Mouse (Mus musculus) hindbrain, embryonic 13.5 days (tissue): ENCODE results near the gene Angel2. TPM values are rescaled to one million over a fixed set of nuclear protein-coding genes. Genes with fewer than 3 reads are reported as not detected.

Experiments used
- ATAC-seq: fragments of 200-750 bp; cut with Nextera tagmentation; 2 replicates; pipeline ENCODE4 v1.8.0; 2017; ENCODE audit warnings: moderate TSS enrichment; ENCODE audit not compliant: low FRiP score
- H3K27ac ChIP-seq: fragments of 300-500 bp; sonication (generic); 2 replicates; pipeline ENCODE4 v1.5.1; 2015; ENCODE audit warnings: inconsistent platforms, mild to moderate bottlenecking, moderate library complexity
- H3K27me3 ChIP-seq: fragments of 300-500 bp; sonication (generic); 2 replicates; pipeline ENCODE4 v1.6.1; 2015; ENCODE audit warnings: mild to moderate bottlenecking, inconsistent platforms
- H3K36me3 ChIP-seq: fragments of 300-500 bp; sonication (generic); 2 replicates; pipeline ENCODE4 v1.6.1; 2015; ENCODE audit warnings: mild to moderate bottlenecking, inconsistent platforms
- H3K4me1 ChIP-seq: fragments of 300-500 bp; sonication (generic); replicated peaks from 2 replicates; pipeline ENCODE4 v1.6.1; 2015; ENCODE audit warnings: inconsistent platforms
- H3K4me2 ChIP-seq: fragments of 300-500 bp; sonication (generic); 2 replicates; pipeline ENCODE4 v1.6.1; 2015; ENCODE audit warnings: inconsistent platforms, mild to moderate bottlenecking, moderate library complexity
- H3K4me3 ChIP-seq: fragments of 300-500 bp; sonication (generic); 2 replicates; pipeline ENCODE4 v1.5.1; 2015; ENCODE audit warnings: mild to moderate bottlenecking, inconsistent platforms
- H3K9ac ChIP-seq: fragments of 300-500 bp; sonication (generic); 2 replicates; pipeline ENCODE4 v1.6.1; 2015; ENCODE audit warnings: mild to moderate bottlenecking, inconsistent platforms
- H3K9me3 ChIP-seq: fragments of 300-500 bp; sonication (generic); 2 replicates; pipeline ENCODE4 v1.6.1; 2016; ENCODE audit warnings: inconsistent platforms
- WGBS: fragments of 180-500 bp; shearing (Covaris S2); methylation state at CpG from one replicate; pipeline ENCODE4 v1.1.7; 2015; 5-methylcytosine and 5-hydroxymethylcytosine counted together
- polyA plus RNA-seq: library from polyadenylated mRNA; unstranded; fragments of >200 nt; fragmentation: Nextera tagmentation; extraction: Ambion mirVana; gene quantifications from 2 replicates; pipeline ENCODE4 v1.2.1, GENCODE M21; 2015

Gene Angel2
- polyA plus RNA-seq, 1 experiment from 2014 or later: 57.0 TPM

DNA sequence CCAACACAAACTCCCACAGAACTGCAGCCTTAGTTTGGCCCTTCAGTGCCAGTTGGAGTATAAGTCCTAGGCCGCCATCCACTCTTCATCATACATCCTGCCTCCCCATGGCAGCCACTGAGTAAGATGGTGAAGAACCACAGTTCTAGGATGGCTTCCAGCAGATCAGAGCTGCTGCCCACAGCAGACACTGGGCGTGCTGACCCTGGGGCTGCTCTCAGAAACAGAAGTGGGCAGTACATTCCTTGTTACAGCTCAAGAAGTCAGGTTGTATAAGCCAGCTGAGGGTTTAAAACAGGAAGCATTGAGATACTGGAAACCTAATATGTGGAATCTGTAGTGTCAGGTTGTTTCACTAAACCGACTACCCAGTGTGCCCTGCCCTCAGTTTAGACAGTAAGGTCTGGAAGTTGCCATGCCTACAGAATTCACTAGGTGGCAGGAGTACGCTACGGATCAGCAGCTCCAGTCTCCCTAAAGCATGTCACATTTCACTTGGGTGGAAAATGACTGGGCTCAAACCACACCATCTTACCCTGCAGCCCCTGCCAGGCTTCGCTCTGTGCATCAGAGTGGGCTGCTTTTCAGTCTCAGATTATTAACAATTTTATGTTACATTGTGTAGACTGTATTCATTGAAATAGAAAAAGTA is 19.3 kb downstream of the Angel2 start:
- Histone ChIP-seq H3K4me1 (no peaks in the 10 kb centered on the region), H3K9me3 (no peaks in the 10 kb centered on the region), H3K4me3 (no peak overlapping the region), H3K36me3 (peaks cover 92% of the 10 kb centered on the region), H3K4me2 (no peak overlapping the region), H3K27ac (no peak overlapping the region), H3K27me3 (no peaks in the 10 kb centered on the region), H3K9ac (no peak overlapping the region)
- peak; percentile 80 for ATAC-seq
- WGBS: 56% methylated on average over 6 of the region's 6 CpGs

DNA sequence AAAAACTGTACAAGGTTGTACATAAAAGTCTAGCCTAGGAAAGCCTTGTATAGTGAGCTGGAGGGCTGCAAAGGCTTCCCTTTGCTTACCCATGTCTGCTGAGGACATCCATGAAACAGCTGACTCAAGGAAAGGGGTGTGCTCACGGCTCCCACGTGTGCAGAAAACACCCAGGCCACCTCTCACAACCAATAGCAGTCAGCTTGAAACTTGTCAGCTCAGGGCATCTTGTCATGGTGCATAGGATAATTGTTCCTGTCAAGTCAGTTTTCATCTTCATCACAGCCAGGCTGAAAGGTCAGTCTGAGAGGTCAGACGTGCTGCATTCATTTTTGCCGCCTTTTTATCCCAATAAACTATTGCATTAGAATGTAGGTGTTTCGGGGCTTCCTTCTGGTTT is 23.1 kb downstream of the Angel2 start:
- WGBS: 89% methylated on average over 5 of the region's 5 CpGs
- Histone ChIP-seq H3K9me3 (no peaks in the 10 kb centered on the region), H3K4me2 (no peak overlapping the region), H3K4me1 (no peaks in the 10 kb centered on the region), H3K36me3 (peaks cover 90% of the 10 kb centered on the region), H3K4me3 (no peak overlapping the region), H3K27ac (no peak overlapping the region), H3K27me3 (no peaks in the 10 kb centered on the region), H3K9ac (no peak overlapping the region)
- ATAC-seq: no peak

DNA sequence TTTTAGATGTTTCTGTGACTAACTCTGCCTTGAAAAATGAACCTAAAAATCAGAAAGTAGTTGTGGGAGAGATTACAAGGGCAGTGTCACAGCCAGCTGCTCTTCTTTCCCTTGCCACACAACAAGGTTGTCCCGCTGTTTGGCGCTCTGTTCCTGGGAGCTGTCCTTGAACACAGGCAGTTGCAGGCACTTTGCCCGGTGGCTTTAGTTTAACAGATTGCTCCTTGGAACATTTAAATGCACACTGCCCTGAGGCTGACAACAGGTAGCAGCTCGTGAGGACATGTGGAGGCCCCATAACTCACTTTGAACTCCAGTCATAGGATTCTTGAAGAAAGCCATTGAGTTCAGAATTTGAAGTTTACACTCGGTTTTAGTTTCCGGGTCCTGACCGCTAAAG is 23.5 kb downstream of the Angel2 start:
- ATAC-seq: no peak
- Histone ChIP-seq H3K9ac (no peak overlapping the region), H3K9me3 (no peaks in the 10 kb centered on the region), H3K36me3 (peaks cover 90% of the 10 kb centered on the region), H3K4me1 (no peaks in the 10 kb centered on the region), H3K4me3 (no peak overlapping the region), H3K27ac (no peak overlapping the region), H3K4me2 (no peak overlapping the region), H3K27me3 (no peaks in the 10 kb centered on the region)
- 93% methylated on average over 7 of the region's 7 CpGs for WGBS

DNA sequence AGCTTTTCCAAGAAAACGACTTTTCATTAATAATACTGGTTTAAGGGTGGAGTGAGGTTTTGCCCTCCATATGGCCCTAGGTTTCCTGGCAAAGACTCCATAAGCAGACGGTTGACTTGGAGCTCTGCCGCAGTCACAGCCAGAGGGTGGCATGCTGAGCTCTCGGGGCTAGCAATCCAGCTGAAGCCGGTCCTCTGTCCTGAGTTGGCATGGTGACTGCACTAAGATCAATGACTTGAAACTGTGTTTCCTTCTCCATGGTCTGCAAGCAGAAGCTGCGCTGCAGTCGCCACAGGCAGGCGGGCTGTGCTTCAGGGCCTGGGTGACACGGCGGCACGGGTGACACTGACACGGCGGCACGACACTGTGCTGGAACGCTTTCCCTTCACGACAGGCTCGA is 23.9 kb downstream of the Angel2 start:
- H3K4me3 ChIP-seq: no peak overlapping the region
- H3K4me2 ChIP-seq: no peak overlapping the region
- WGBS: 87% methylated on average over 17 of the region's 17 CpGs
- no peak overlapping the region for H3K9ac ChIP-seq
- no peak overlapping the region for H3K27ac ChIP-seq
- H3K4me1 ChIP-seq: no peaks in the 10 kb centered on the region
- peaks cover 90% of the 10 kb centered on the region for H3K36me3 ChIP-seq
- no peaks in the 10 kb centered on the region for H3K27me3 ChIP-seq
- no peak for ATAC-seq
- no peaks in the 10 kb centered on the region for H3K9me3 ChIP-seq

DNA sequence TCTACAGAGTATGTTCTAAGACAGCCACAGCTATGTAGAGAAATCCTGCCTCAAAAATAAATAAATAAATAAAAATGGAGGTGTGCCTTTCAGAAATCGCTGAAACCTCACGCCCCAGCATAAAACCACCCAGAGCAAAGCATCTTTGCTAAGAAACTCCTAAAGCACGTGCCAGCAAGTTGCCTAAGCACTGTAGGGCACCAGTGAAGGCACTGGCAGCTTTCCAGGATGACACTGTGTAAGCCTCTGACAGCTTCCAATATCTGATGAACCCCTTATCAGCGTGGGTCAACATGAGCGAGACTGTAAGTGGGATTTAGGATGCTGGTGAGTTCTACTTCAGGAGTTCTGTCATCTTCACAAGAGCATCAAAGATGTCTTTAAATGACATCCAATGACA is 26.1 kb downstream of the Angel2 start:
- Histone ChIP-seq H3K4me2 (no peak overlapping the region), H3K9me3 (no peaks in the 10 kb centered on the region), H3K4me3 (no peak overlapping the region), H3K36me3 (peaks cover 97% of the 10 kb centered on the region), H3K27ac (no peak overlapping the region), H3K4me1 (no peaks in the 10 kb centered on the region), H3K9ac (no peak overlapping the region), H3K27me3 (no peaks in the 10 kb centered on the region)
- ATAC-seq: no peak
- WGBS: 89% methylated on average over 5 of the region's 5 CpGs

DNA sequence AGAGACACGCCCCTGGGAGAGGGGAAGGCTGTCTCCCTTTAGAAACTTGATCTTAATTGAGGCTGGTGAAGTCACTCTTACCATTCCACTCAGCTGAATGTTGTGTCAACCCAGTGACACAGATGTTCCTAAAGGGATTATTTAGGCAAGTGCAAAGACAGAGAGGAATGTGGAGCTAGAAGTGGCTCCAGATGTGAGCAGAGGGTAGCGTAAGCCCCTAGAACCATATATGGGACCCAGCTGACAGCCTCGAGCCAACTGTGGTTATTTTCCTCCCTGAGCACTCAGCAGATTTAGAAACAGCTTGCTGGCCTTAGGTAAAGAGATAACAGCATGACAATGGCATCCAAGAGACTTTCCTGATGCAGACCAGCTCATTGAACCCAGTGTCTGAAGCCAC is 28.1 kb downstream of the Angel2 start:
- ATAC-seq: no peak
- WGBS: 86% methylated on average over 3 of the region's 3 CpGs
- peaks cover 99% of the 10 kb centered on the region for H3K36me3 ChIP-seq

DNA sequence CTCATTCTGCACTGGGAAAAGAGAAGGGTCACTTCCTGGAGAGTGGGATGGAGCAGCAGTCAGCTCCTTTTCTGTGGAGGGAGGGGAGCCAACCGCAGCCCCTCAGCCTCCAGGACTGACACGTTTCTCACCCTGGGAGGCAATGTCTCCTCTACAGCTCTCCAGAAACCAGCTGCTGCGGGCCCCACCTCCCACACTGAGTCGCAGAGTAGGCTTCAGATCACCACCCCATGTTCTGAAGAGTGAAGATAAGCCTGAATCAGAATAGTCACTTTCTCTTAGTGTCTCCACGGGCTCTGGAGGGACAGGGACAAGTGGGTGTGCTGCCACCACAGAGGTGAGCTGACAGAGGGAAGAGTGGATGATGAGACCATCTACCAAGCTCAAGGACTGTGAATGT is 33.9 kb downstream of the Angel2 start:
- Histone ChIP-seq H3K27me3 (no peaks in the 10 kb centered on the region), H3K4me2 (no peak overlapping the region), H3K4me3 (no peak overlapping the region), H3K9ac (no peak overlapping the region), H3K27ac (no peak overlapping the region; the same call in 1 of the 2 replicates), H3K4me1 (no peaks in the 10 kb centered on the region), H3K9me3 (no peaks in the 10 kb centered on the region), H3K36me3 (peaks cover 98% of the 10 kb centered on the region)
- 91% methylated on average over 5 of the region's 5 CpGs for WGBS
- ATAC-seq: no peak

More for the DNA sequence above, 28.1 kb downstream of the Angel2 start:
- Histone ChIP-seq H3K9ac (no peak overlapping the region), H3K9me3 (no peaks in the 10 kb centered on the region), H3K4me2 (no peak overlapping the region), H3K4me1 (no peaks in the 10 kb centered on the region), H3K27ac (no peak overlapping the region), H3K27me3 (no peaks in the 10 kb centered on the region), H3K4me3 (no peak overlapping the region)

DNA sequence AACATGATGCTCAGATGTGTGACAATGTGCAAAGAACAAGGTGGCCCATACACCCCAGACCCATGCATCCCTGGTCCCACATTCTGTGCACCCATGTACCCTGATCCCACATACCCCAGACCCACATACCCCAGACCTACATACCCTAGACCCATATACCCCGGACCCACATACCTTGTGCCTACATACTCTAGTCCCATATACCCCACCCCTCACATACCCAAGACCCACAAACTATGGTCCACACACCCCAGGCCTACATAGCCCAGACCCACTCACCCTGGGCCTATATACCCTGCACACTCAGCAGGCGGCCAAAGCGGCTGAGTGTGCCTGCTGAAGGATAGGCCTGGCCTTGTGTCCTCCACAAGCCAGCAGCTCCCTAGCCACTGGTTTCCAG is 37.8 kb downstream of the Angel2 start:
- 95% methylated on average over 3 of the region's 3 CpGs for WGBS
- Histone ChIP-seq H3K27ac (no peak overlapping the region), H3K27me3 (no peaks in the 10 kb centered on the region), H3K4me3 (no peak overlapping the region), H3K4me2 (no peak overlapping the region), H3K9me3 (no peaks in the 10 kb centered on the region), H3K36me3 (peaks cover 98% of the 10 kb centered on the region), H3K9ac (no peak overlapping the region), H3K4me1 (no peaks in the 10 kb centered on the region)
- ATAC-seq: no peak

DNA sequence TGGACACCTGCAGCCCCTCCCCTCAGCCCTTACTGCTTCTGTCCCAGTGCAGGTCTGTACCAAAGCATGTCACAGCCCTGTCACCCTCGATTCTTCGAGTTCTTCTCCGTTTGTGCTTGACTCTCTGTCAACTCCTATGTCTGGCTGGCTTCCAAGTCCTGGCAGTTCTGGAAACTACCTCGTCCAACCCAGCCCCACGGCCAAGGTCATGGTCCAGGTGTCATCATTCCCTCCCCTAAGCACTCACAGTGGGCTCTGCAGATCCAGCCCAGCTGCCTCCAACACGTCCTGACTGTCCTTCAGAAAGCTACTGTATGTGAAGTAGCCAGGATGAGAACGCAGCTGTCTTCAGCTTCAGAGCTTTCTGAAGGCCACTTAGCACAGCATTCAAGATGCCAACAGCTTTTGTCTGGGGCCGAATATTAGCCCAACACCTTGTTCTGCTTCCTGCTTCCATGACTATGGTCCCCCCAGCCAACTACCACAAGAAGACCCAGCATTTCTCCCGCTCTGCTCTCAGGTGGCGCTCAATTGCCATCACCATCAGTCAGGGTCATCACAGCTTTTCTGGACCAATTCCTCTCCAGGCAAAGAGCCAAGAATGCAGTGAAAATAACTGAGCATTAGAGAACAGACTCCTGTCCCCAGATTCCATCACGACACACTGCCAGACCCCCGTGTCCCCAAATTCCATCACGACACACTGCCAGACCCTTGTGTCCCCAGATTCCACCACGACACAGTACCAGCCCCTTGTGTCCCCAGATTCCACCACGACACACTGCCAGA is 40.3 kb downstream of the Angel2 start:
- ATAC-seq: no peak
- Histone ChIP-seq H3K27ac (no peak overlapping the region), H3K27me3 (no peaks in the 10 kb centered on the region), H3K4me2 (no peak overlapping the region), H3K9ac (no peak overlapping the region), H3K4me1 (no peaks in the 10 kb centered on the region), H3K4me3 (no peak overlapping the region), H3K36me3 (peaks cover 98% of the 10 kb centered on the region), H3K9me3 (no peaks in the 10 kb centered on the region)
- 91% methylated on average over 15 of the region's 15 CpGs for WGBS

DNA sequence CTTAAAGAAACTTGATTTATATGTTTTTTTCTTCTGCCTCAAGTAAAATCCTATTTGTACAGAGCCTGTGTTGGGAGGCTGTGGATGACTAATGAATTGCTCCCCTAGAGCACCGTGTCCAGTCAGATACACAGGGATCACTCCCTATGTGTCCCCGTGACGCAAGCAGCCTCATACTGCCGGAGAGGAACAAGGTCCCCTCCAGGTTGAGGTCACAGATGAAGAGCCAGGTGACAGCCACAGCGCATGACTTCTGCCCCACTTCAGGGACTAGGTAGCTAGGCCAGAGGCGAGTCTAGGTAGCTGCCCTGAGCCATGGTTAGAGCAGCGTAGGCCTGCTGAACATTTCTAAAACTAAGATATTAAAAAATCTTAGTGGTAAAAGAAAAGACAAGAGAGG is 43.1 kb downstream of the Angel2 start:
- no peak overlapping the region for H3K27ac ChIP-seq
- no peaks in the 10 kb centered on the region for H3K27me3 ChIP-seq
- peaks cover 96% of the 10 kb centered on the region for H3K36me3 ChIP-seq
- H3K4me3 ChIP-seq: no peak overlapping the region
- peaks cover 10% of the 10 kb centered on the region for H3K4me1 ChIP-seq
- no peaks in the 10 kb centered on the region for H3K9me3 ChIP-seq
- WGBS: 94% methylated on average over 7 of the region's 7 CpGs
- no peak overlapping the region for H3K9ac ChIP-seq
- no peak for ATAC-seq
- no peak overlapping the region for H3K4me2 ChIP-seq

DNA sequence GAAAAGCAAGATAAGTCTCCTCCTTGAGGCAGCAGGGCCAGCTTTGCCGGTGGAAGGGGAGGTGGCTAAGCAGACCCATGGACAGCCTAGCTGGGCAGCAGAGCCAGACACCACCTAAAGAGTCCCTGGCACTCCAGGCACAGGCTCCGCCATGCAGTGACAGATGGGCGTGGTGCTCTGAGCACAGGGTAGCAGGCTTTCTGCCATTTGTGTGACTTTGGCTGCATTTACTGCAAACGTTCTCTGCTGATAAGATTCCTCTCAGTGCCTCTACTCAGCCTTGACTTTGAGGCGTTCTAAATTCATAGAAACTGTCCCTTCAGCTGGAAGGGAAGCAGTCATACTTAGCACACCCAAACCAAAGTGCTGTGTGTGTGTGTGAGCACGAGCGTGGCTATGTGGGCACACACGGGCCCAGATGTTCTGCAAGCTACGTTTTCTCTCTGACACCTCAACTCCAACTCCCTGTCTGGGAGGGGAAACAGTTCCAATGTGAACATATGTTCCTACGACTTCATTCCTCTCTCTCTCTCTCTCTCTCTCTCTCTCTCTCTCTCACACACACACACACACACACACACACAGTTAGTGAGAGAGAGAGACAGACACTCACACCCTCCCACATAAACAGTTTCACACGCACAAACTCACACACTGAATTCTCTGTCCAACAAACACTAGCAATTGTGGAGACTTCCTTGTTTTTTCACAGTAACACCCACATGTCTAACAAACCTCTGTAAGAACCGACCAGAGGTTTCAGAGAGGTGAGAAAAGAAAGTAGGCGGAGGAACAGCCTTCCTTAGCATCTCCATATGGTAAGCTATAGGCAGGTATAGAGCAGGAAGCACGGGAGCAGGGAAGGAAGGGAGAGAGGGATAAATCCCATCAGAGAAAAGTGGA is 47.0 kb downstream of the Angel2 start:
- no peak overlapping the region for H3K27ac ChIP-seq
- H3K27me3 ChIP-seq: no peaks in the 10 kb centered on the region
- peaks cover 83% of the 10 kb centered on the region for H3K36me3 ChIP-seq
- no peak overlapping the region for H3K9ac ChIP-seq
- 90% methylated on average over 14 of the region's 14 CpGs for WGBS
- no peak overlapping the region for H3K4me3 ChIP-seq
- ATAC-seq: no peak
- no peaks in the 10 kb centered on the region for H3K9me3 ChIP-seq
- peaks cover 45% of the 10 kb centered on the region for H3K4me1 ChIP-seq
- no peak overlapping the region for H3K4me2 ChIP-seq

DNA sequence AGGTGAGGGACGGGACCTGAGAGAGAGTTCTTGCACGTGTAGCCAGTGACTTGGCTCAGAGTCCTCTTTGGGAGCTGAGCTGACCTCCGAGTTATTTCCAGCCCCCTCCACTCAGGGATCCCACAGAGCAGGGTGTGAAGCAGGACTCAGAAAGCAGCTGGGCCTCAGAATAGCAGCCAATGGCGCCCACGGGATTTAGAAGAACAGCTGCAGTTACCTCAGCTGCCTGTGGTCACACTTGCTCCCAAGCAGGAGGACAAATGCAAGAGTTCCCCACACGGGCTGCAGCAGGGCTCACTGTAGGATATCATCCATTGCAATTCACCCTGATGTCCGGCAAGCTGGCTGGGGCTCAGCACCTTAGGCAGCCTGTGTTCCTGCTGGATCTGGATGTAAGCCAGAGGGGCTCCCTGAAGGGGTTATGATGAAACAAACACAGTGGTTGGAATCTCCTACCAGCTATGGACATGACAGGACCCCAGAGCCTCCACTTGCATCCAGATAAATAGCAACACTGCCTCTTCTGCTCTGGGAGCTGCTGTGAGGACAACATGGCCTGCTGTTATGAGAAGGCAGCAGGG is 47.8 kb downstream of the Angel2 start:
- Histone ChIP-seq H3K36me3 (peaks cover 76% of the 10 kb centered on the region), H3K9ac (0 out of 2 replicates have a peak overlapping the region, but pooled peaks have one; percentile 29)

More for the DNA sequence above, 47.8 kb downstream of the Angel2 start:
- WGBS: 70% methylated on average over 7 of the region's 7 CpGs
- Histone ChIP-seq H3K4me2 (no peak overlapping the region), H3K4me1 (peaks cover 52% of the 10 kb centered on the region), H3K27ac (no peak overlapping the region), H3K9me3 (no peaks in the 10 kb centered on the region), H3K4me3 (no peak overlapping the region), H3K27me3 (no peaks in the 10 kb centered on the region)
- no peak for ATAC-seq
